Mouse (Mus musculus): ENCODE results near the gene Mapk6. TPM values are rescaled to one million over a fixed set of nuclear protein-coding genes. Genes with fewer than 3 reads are reported as not detected.

Mapk6 gene
- polyA plus RNA-seq, 1 experiment from 2014 or later = 36.5 TPM

- Histone ChIP-seq H3K4me1 (peaks cover 43% of the 10 kb centered on the region), H3K4me3 (no peak overlapping the region), H3K27ac (no peak overlapping the region), H3K9me3 (replicated peaks) (no peaks in the 10 kb centered on the region), H3K4me2 (no peak overlapping the region), H3K9ac (no peak overlapping the region), H3K27me3 (replicated peaks) (no peaks in the 10 kb centered on the region), H3K36me3 (peaks cover 44% of the 10 kb centered on the region)
- no peak for ATAC-seq
- 78% methylated on average over 4 of the region's 4 CpGs for WGBS (ENCODE audit: insufficient replicate concordance)
These were observed 10.7 kb downstream of the Mapk6 start for GRCm38 (mm10) chr9:75399069-75399468.

GRCm38 (mm10) chr9:75395971-75396370 is 13.8 kb downstream of the Mapk6 start:
- H3K4me2 ChIP-seq = no peak overlapping the region
- peaks cover 19% of the 10 kb centered on the region for H3K4me1 ChIP-seq
- peak; percentile 35; the same call in 1 of the 2 replicates for ATAC-seq
- H3K4me3 ChIP-seq = no peak overlapping the region
- no peaks in the 10 kb centered on the region for H3K27me3 ChIP-seq (replicated peaks)
- H3K9ac ChIP-seq = no peak overlapping the region
- peaks cover 74% of the 10 kb centered on the region for H3K36me3 ChIP-seq
- no peak overlapping the region for H3K27ac ChIP-seq
- no peaks in the 10 kb centered on the region for H3K9me3 ChIP-seq (replicated peaks)
- 53% methylated on average over 6 of the region's 6 CpGs for WGBS (ENCODE audit: insufficient replicate concordance)

- no peaks in the 10 kb centered on the region for H3K27me3 ChIP-seq (replicated peaks)
- H3K27ac ChIP-seq = no peak overlapping the region
- no peak overlapping the region for H3K4me3 ChIP-seq
- H3K9me3 ChIP-seq (replicated peaks) = no peaks in the 10 kb centered on the region
- H3K36me3 ChIP-seq = peaks cover 91% of the 10 kb centered on the region
- ATAC-seq = no peak
- H3K9ac ChIP-seq = no peak overlapping the region
- H3K4me2 ChIP-seq = no peak overlapping the region
- 73% methylated on average over 12 of the region's 12 CpGs for WGBS (ENCODE audit: insufficient replicate concordance)
- peaks cover 13% of the 10 kb centered on the region for H3K4me1 ChIP-seq
These were observed 16.6 kb downstream of the Mapk6 start for GRCm38 (mm10) chr9:75393251-75393650.

- Histone ChIP-seq H3K27ac (no peak overlapping the region), H3K9me3 (replicated peaks) (no peaks in the 10 kb centered on the region), H3K36me3 (peaks cover 35% of the 10 kb centered on the region), H3K4me1 (no peaks in the 10 kb centered on the region), H3K27me3 (replicated peaks) (no peaks in the 10 kb centered on the region), H3K9ac (no peak overlapping the region), H3K4me2 (no peak overlapping the region), H3K4me3 (no peak overlapping the region)
- ATAC-seq = no peak; the same call in 1 of the 2 replicates
- 76% methylated on average over 9 of the region's 9 CpGs for WGBS (ENCODE audit: insufficient replicate concordance)
These were observed 24.4 kb downstream of the Mapk6 start for GRCm38 (mm10) chr9:75385218-75385974.

- Histone ChIP-seq H3K4me1 (no peaks in the 10 kb centered on the region), H3K36me3 (peaks cover 27% of the 10 kb centered on the region), H3K9ac (no peak overlapping the region), H3K9me3 (replicated peaks) (no peaks in the 10 kb centered on the region), H3K4me2 (no peak overlapping the region), H3K4me3 (no peak overlapping the region), H3K27me3 (replicated peaks) (no peaks in the 10 kb centered on the region), H3K27ac (no peak overlapping the region)
- 67% methylated on average over 3 of the region's 3 CpGs for WGBS (ENCODE audit: insufficient replicate concordance)
- ATAC-seq = no peak; the same call in 1 of the 2 replicates
These were observed 25.4 kb downstream of the Mapk6 start for GRCm38 (mm10) chr9:75384337-75384962.

- H3K4me3 ChIP-seq = no peak overlapping the region
- no peak overlapping the region for H3K27ac ChIP-seq
- H3K9me3 ChIP-seq (replicated peaks) = no peaks in the 10 kb centered on the region
- H3K36me3 ChIP-seq = peaks cover 20% of the 10 kb centered on the region
- no peak for ATAC-seq
- no peak overlapping the region for H3K9ac ChIP-seq
- 70% methylated on average over 9 of the region's 9 CpGs for WGBS (ENCODE audit: insufficient replicate concordance)
- no peak overlapping the region for H3K4me2 ChIP-seq
- no peaks in the 10 kb centered on the region for H3K4me1 ChIP-seq
- no peaks in the 10 kb centered on the region for H3K27me3 ChIP-seq (replicated peaks)
These were observed 26.0 kb downstream of the Mapk6 start for GRCm38 (mm10) chr9:75383785-75384184.

GRCm38 (mm10) chr9:75382825-75383224 is 27.0 kb downstream of the Mapk6 start:
- no peak overlapping the region for H3K9ac ChIP-seq
- H3K4me3 ChIP-seq = no peak overlapping the region
- peaks cover 14% of the 10 kb centered on the region for H3K36me3 ChIP-seq
- ATAC-seq = no peak
- no peaks in the 10 kb centered on the region for H3K9me3 ChIP-seq (replicated peaks)
- no peak overlapping the region for H3K27ac ChIP-seq
- 74% methylated on average over 14 of the region's 14 CpGs for WGBS (ENCODE audit: insufficient replicate concordance)
- no peaks in the 10 kb centered on the region for H3K27me3 ChIP-seq (replicated peaks)
- no peak overlapping the region for H3K4me2 ChIP-seq
- no peaks in the 10 kb centered on the region for H3K4me1 ChIP-seq

- no peak overlapping the region for H3K27ac ChIP-seq
- H3K4me2 ChIP-seq = no peak overlapping the region
- no peak overlapping the region for H3K4me3 ChIP-seq
- ATAC-seq = no peak
- no peaks in the 10 kb centered on the region for H3K9me3 ChIP-seq (replicated peaks)
- 72% methylated on average over 2 of the region's 2 CpGs for WGBS (ENCODE audit: insufficient replicate concordance)
- no peak overlapping the region for H3K9ac ChIP-seq
- H3K4me1 ChIP-seq = no peaks in the 10 kb centered on the region
- no peaks in the 10 kb centered on the region for H3K27me3 ChIP-seq (replicated peaks)
- no peaks in the 10 kb centered on the region for H3K36me3 ChIP-seq
These were observed 31.0 kb downstream of the Mapk6 start for GRCm38 (mm10) chr9:75378774-75379173.

- Histone ChIP-seq H3K27me3 (replicated peaks) (no peaks in the 10 kb centered on the region), H3K4me1 (no peaks in the 10 kb centered on the region), H3K4me2 (no peak overlapping the region), H3K36me3 (no peaks in the 10 kb centered on the region), H3K9ac (no peak overlapping the region), H3K9me3 (replicated peaks) (no peaks in the 10 kb centered on the region), H3K4me3 (no peak overlapping the region), H3K27ac (no peak overlapping the region)
- 45% methylated on average over 1 of the region's 1 CpGs for WGBS (ENCODE audit: insufficient replicate concordance)
- ATAC-seq = no peak
These were observed 33.4 kb downstream of the Mapk6 start for GRCm38 (mm10) chr9:75376428-75376827.

- WGBS (ENCODE audit: insufficient replicate concordance) = 81% methylated on average over 9 of the region's 9 CpGs
- no peak for ATAC-seq
These were observed 34.2 kb downstream of the Mapk6 start for GRCm38 (mm10) chr9:75375606-75376005.

GRCm38 (mm10) chr9:75368779-75369178 is 41.0 kb downstream of the Mapk6 start:
- Histone ChIP-seq H3K27ac (no peak overlapping the region), H3K36me3 (no peaks in the 10 kb centered on the region), H3K4me2 (no peak overlapping the region), H3K4me3 (no peak overlapping the region), H3K9me3 (replicated peaks) (no peaks in the 10 kb centered on the region), H3K9ac (no peak overlapping the region), H3K27me3 (replicated peaks) (no peaks in the 10 kb centered on the region), H3K4me1 (no peaks in the 10 kb centered on the region)
- no peak for ATAC-seq
- 48% methylated on average over 3 of the region's 3 CpGs for WGBS (ENCODE audit: insufficient replicate concordance)

More at GRCm38 (mm10) chr9:75375606-75376005, 34.2 kb downstream of the Mapk6 start:
- H3K4me1 ChIP-seq = no peaks in the 10 kb centered on the region
- H3K9me3 ChIP-seq (replicated peaks) = no peaks in the 10 kb centered on the region
- no peaks in the 10 kb centered on the region for H3K36me3 ChIP-seq
- H3K4me3 ChIP-seq = no peak overlapping the region
- no peak overlapping the region for H3K27ac ChIP-seq
- no peak overlapping the region for H3K4me2 ChIP-seq
- no peaks in the 10 kb centered on the region for H3K27me3 ChIP-seq (replicated peaks)
- H3K9ac ChIP-seq = no peak overlapping the region

- Histone ChIP-seq H3K9ac (no peak overlapping the region), H3K27ac (no peak overlapping the region), H3K4me2 (no peak overlapping the region), H3K27me3 (replicated peaks) (no peaks in the 10 kb centered on the region), H3K4me3 (no peak overlapping the region), H3K9me3 (replicated peaks) (no peaks in the 10 kb centered on the region), H3K4me1 (no peaks in the 10 kb centered on the region), H3K36me3 (no peaks in the 10 kb centered on the region)
- no peak for ATAC-seq
- WGBS (ENCODE audit: insufficient replicate concordance) = 65% methylated on average over 5 of the region's 5 CpGs
These were observed 43.6 kb downstream of the Mapk6 start for GRCm38 (mm10) chr9:75366191-75366590.

All from liver, embryonic 12.5 days (tissue).